Comparison of ENCODE assay signal across 11 mouse cellular contexts in the genomic region with DNA sequence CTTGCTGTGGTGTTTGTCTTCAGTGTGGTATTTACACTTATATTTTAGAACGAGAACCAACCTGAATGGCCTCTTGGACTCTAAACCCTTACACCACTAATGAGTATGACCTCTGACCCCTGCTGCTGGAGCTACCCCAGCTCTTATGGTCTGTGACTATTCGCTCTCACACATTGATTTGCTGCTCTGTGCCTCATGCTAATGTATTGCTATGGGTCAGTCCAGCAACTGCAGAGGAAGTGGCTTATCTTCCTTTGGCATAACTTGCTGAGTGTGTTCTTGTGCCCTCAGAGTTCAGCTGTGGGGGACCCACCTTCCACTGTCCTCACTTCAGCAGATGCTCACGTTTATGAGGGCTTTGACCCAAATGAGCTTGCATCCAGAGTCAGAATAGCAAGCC. TPM values are rescaled to one million over a fixed set of nuclear protein-coding genes. Genes with fewer than 3 reads are reported as not detected.
DNase-seq lines count a peak whose midpoint lies in the region; ATAC-seq lines count a peak whose summit lies in the region.
"Had no signal": no experiment of that assay in that cellular context is flagged by ENCODE, and none has a peak within 500 bp of the region (broad histone marks: within the 10 kb centered on the region; RNA-seq: fewer than 3 reads in every experiment).

No protein-coding gene starts in this region.

- peak; percentile 10 for DNase-seq in embryo, embryonic 11 days
- DNase-seq in embryo, embryonic 10.5 days (ENCODE audit: low spot score) = no peak
- DNase-seq in kidney, postnatal 25 days = peak; percentile 57 to 69
- no peak for DNase-seq in urinary bladder, adult 18-20 months (ENCODE audit: low spot score in 2 of 2)
- no peak for DNase-seq in thymus, postnatal 0 days (ENCODE audit: low spot score)
- DNase-seq in cerebellum, adult 8-10 months = no peak
- DNase-seq: cerebellum, adult 9-11 months; left cerebral cortex, postnatal 4 days; lung, postnatal 14 days had no signal

- H3K9me3 ChIP-seq in intestine, embryonic 15.5 days = no peaks in the 10 kb centered on the region

- no peak overlapping the region for H3K4me2 ChIP-seq in intestine, embryonic 15.5 days (replicated peaks)

- no peak overlapping the region for H3K9ac ChIP-seq in intestine, embryonic 15.5 days

- no peaks in the 10 kb centered on the region for H3K27me3 ChIP-seq in intestine, embryonic 15.5 days (replicated peaks)

- no peaks in the 10 kb centered on the region for H3K4me1 ChIP-seq in intestine, embryonic 15.5 days (replicated peaks)

- ATAC-seq in intestine, embryonic 15.5 days = peak; percentile 75
- peak; percentile 52; the same call in 1 of the 2 replicates for ATAC-seq in megakaryocyte-erythroid progenitor cell, adult 5-6 weeks (replicated peaks; ENCODE audit: low FRiP score, low TSS enrichment, poor library complexity, severe bottlenecking)

- H3K4me3 ChIP-seq in intestine, embryonic 15.5 days (replicated peaks) = no peak overlapping the region

- peaks cover 9% of the 10 kb centered on the region for H3K36me3 ChIP-seq in intestine, embryonic 15.5 days

- peak overlapping the region; percentile 66; the same call in 1 of the 2 replicates for H3K27ac ChIP-seq in intestine, embryonic 15.5 days

- 44% methylated on average over 3 of the region's 3 CpGs for WGBS in intestine, embryonic 15.5 days

RNA-seq across cellular contexts. Expression of a gene that starts 24.7 kb away (rescaled TPM):
- 58.0 and 66.9 TPM in 2 replicates for polyA plus RNA-seq in intestine, embryonic 15.5 days (2015; fragmentation: Nextera tagmentation; extraction: Ambion mirVana)
- 239 and 247 TPM in 2 replicates for total RNA-seq in megakaryocyte-erythroid progenitor cell, adult 5-6 weeks (2014; fragmentation: Nextera tagmentation)
- total RNA-seq in megakaryocyte-erythroid progenitor cell, adult 5-6 weeks (2017) = 192 and 210 TPM in 2 replicates
- polyA plus RNA-seq in thymus, postnatal 0 days (2015; fragmentation: Nextera tagmentation; extraction: Ambion mirVana) = 62.0 and 66.4 TPM in 2 replicates

RNA-seq across cellular contexts. Expression of a gene that starts 43.9 kb away (rescaled TPM):
- 144 and 146 TPM in 2 replicates for polyA plus RNA-seq in intestine, embryonic 15.5 days (2015; fragmentation: Nextera tagmentation; extraction: Ambion mirVana)
- total RNA-seq in megakaryocyte-erythroid progenitor cell, adult 5-6 weeks (2014; fragmentation: Nextera tagmentation) = 149 and 176 TPM in 2 replicates
- total RNA-seq in megakaryocyte-erythroid progenitor cell, adult 5-6 weeks (2017) = 113 and 151 TPM in 2 replicates
- polyA plus RNA-seq in thymus, postnatal 0 days (2015; fragmentation: Nextera tagmentation; extraction: Ambion mirVana) = 150 and 157 TPM in 2 replicates

Comparison
In these comparisons a context has a peak if more than half of its experiments do, and no peak if none do; other contexts are left out.
1. DNase-seq: peak in embryo, embryonic 11 days (single experiment) and kidney, postnatal 25 days (2 of 2); none in embryo, embryonic 10.5 days (single experiment), urinary bladder, adult 18-20 months (0 of 2), thymus, postnatal 0 days (single experiment) and cerebellum, adult 8-10 months (single experiment).